Mouse (Mus musculus) kidney, postnatal 0 days (tissue): ENCODE data around the gene Mrvi1. TPM values are rescaled to one million over a fixed set of nuclear protein-coding genes. Genes with fewer than 3 reads are reported as not detected.

Source experiments
- ATAC-seq: fragments of 200-750 bp; cut with Nextera tagmentation; replicated peaks from 2 replicates; pipeline ENCODE4 v1.8.0; 2017; ENCODE audit warnings: low read depth, moderate number of reproducible peaks, moderate TSS enrichment, moderate library complexity; ENCODE audit not compliant: low FRiP score
- DNase-seq: peaks from one replicate; pipeline ENCODE4 v3.0.0-alpha.2; 2016; ENCODE audit warnings: low spot score
- H3K27ac ChIP-seq: fragments of 300-500 bp; sonication (generic); 2 replicates; pipeline ENCODE4 v1.5.1; 2014; ENCODE audit warnings: mild to moderate bottlenecking
- H3K27me3 ChIP-seq: fragments of 300-500 bp; sonication (generic); 2 replicates; pipeline ENCODE4 v1.6.1; 2014; ENCODE audit warnings: low read length, mixed read lengths; ENCODE audit not compliant: insufficient read depth
- H3K36me3 ChIP-seq: fragments of 300-500 bp; sonication (generic); 2 replicates; pipeline ENCODE4 v1.6.1; 2014; ENCODE audit warnings: low read length, mixed read lengths; ENCODE audit not compliant: insufficient read depth
- H3K4me1 ChIP-seq: fragments of 300-500 bp; sonication (generic); replicated peaks from 2 replicates; pipeline ENCODE4 v1.6.1; 2014; ENCODE audit warnings: antibody characterized with exemption, low read length, mixed read lengths; ENCODE audit not compliant: insufficient read depth
- H3K4me2 ChIP-seq: fragments of 300-500 bp; sonication (generic); 2 replicates; pipeline ENCODE4 v1.6.1; 2014; ENCODE audit warnings: mild to moderate bottlenecking, low read length, moderate library complexity, mixed read lengths
- H3K4me3 ChIP-seq: fragments of 300-500 bp; sonication (generic); replicated peaks from 2 replicates; pipeline ENCODE4 v1.5.1; 2014; ENCODE audit warnings: low read depth, low read length
- H3K9ac ChIP-seq: fragments of 300-500 bp; sonication (generic); 2 replicates; pipeline ENCODE4 v1.6.1; 2014; ENCODE audit warnings: low read depth, low read length
- H3K9me3 ChIP-seq: fragments of 300-500 bp; sonication (generic); replicated peaks from 2 replicates; pipeline ENCODE4 v1.6.1; 2016; ENCODE audit warnings: low read length, inconsistent platforms, mixed read lengths
- CTCF ChIP-seq: IDR thresholded peaks from 2 replicates; pipeline ENCODE4 v1.5.1; 2016; ENCODE audit warnings: antibody characterized with exemption, low read depth, mild to moderate bottlenecking, moderate library complexity
- WGBS: fragments of 180-500 bp; shearing (Covaris S2); extraction: QIAGEN DNeasy Blood & Tissue Kit; methylation state at CpG from one replicate; pipeline ENCODE4 v1.1.7; 2014; 5-methylcytosine and 5-hydroxymethylcytosine counted together
- polyA plus RNA-seq: library from polyadenylated mRNA; unstranded; fragments of >200 nt; fragmentation: Nextera tagmentation; extraction: Ambion mirVana; gene quantifications from 2 replicates; pipeline ENCODE4 v1.2.1, GENCODE M21; 2015

Gene Mrvi1
- polyA plus RNA-seq, 1 experiment from 2014 or later = 9.5 TPM

- ATAC-seq (0 out of 2 replicates have a peak, but pooled peaks have one; percentile 46), DNase-seq (no peak)
- Histone ChIP-seq H3K36me3 (no peaks in the 10 kb centered on the region), H3K27ac (no peak overlapping the region), H3K27me3 (no peaks in the 10 kb centered on the region), H3K9me3 (no peaks in the 10 kb centered on the region), H3K4me3 (no peak overlapping the region), H3K4me2 (no peak overlapping the region), H3K9ac (no peak overlapping the region), H3K4me1 (no peaks in the 10 kb centered on the region)
- no peak for TF ChIP-seq CTCF
- WGBS = 75% methylated on average over 2 of the region's 2 CpGs
These were observed 100.4 kb downstream of the Mrvi1 start for GRCm38 (mm10) chr7:110881746-110882333.

DNA sequence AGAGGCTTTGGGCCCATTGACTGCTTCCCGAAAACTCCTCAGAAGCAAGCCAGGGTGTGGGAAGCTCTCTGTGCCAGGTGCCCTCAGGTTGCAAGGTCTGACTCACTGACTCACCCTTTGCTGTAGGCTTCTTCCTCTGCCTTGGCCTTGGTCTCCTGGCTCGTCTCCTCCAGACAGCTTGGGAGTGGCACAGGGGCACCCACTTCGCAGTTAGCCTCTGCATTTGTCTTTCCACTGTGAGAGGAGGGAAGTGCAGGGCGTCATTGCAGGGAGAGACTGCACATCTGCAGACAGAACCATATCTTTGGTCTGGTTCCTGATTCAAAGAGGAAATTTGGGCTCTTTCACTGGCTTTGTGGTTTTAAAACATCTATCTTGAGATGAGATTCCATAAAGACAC is 104.2 kb downstream of the Mrvi1 start:
- peak overlapping the region; percentile 44 for H3K27ac ChIP-seq

GRCm38 (mm10) chr7:110876965-110877364 is 105.3 kb downstream of the Mrvi1 start:
- H3K27ac ChIP-seq = 0 out of 2 replicates have a peak overlapping the region, but pooled peaks have one; percentile 15
- DNase-seq (peak; percentile 63), ATAC-seq (no peak)
- no peak for TF ChIP-seq CTCF
- no peaks in the 10 kb centered on the region for H3K4me1 ChIP-seq
- no peak overlapping the region for H3K9ac ChIP-seq
- no peaks in the 10 kb centered on the region for H3K27me3 ChIP-seq
- no peak overlapping the region for H3K4me2 ChIP-seq
- H3K9me3 ChIP-seq = no peaks in the 10 kb centered on the region
- H3K4me3 ChIP-seq = no peak overlapping the region
- H3K36me3 ChIP-seq = no peaks in the 10 kb centered on the region
- 67% methylated on average over 4 of the region's 4 CpGs for WGBS

More for the DNA sequence above, 104.2 kb downstream of the Mrvi1 start:
- H3K4me3 ChIP-seq = no peak overlapping the region
- no peaks in the 10 kb centered on the region for H3K36me3 ChIP-seq
- no peaks in the 10 kb centered on the region for H3K9me3 ChIP-seq
- H3K9ac ChIP-seq = no peak overlapping the region
- no peaks in the 10 kb centered on the region for H3K4me1 ChIP-seq
- no peaks in the 10 kb centered on the region for H3K27me3 ChIP-seq
- 79% methylated on average over 4 of the region's 4 CpGs for WGBS
- no peak for TF ChIP-seq CTCF
- no peak overlapping the region for H3K4me2 ChIP-seq
- no peak for ATAC-seq
- no peak for DNase-seq

DNA sequence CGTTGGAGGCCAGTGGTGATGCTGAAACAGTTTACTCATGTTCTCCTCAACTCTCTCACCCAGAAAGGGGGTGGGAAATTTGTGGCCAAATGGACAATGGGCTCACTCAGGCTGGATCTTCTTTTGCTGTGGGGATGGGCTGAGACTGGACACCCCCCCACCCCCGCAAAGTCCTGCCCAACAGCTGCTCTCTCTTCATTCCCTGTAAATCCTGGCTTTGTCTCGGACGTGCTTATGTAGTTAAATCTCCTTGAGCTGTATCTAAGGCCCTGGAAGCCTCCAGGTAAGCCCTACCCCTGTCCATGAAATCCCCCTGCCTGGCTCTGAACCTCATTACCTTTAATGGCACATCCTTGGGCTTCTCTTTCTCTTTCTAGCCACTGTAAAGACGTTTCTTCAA is 113.5 kb downstream of the Mrvi1 start:
- no peak for ATAC-seq
- Histone ChIP-seq H3K27me3 (no peaks in the 10 kb centered on the region), H3K9me3 (no peaks in the 10 kb centered on the region), H3K4me1 (no peaks in the 10 kb centered on the region), H3K9ac (no peak overlapping the region), H3K36me3 (no peaks in the 10 kb centered on the region), H3K4me3 (no peak overlapping the region), H3K4me2 (no peak overlapping the region), H3K27ac (no peak overlapping the region)
- TF ChIP-seq CTCF = no peak
- DNase-seq = no peak
- WGBS = 68% methylated on average over 5 of the region's 5 CpGs

GRCm38 (mm10) chr7:110867116-110867515 is 115.1 kb downstream of the Mrvi1 start:
- Histone ChIP-seq H3K27ac (no peak overlapping the region), H3K4me1 (no peaks in the 10 kb centered on the region), H3K9ac (no peak overlapping the region), H3K27me3 (no peaks in the 10 kb centered on the region), H3K36me3 (no peaks in the 10 kb centered on the region), H3K9me3 (no peaks in the 10 kb centered on the region), H3K4me2 (no peak overlapping the region), H3K4me3 (no peak overlapping the region)
- ATAC-seq = no peak
- no peak for TF ChIP-seq CTCF
- no peak for DNase-seq
- 81% methylated on average over 6 of the region's 6 CpGs for WGBS

GRCm38 (mm10) chr7:110866021-110866420 is 116.2 kb downstream of the Mrvi1 start:
- H3K4me3 ChIP-seq = no peak overlapping the region
- no peak overlapping the region for H3K9ac ChIP-seq
- no peaks in the 10 kb centered on the region for H3K9me3 ChIP-seq
- no peaks in the 10 kb centered on the region for H3K4me1 ChIP-seq
- no peak for TF ChIP-seq CTCF
- H3K4me2 ChIP-seq = no peak overlapping the region
- no peak for ATAC-seq
- no peaks in the 10 kb centered on the region for H3K27me3 ChIP-seq
- H3K27ac ChIP-seq = no peak overlapping the region
- WGBS = 89% methylated on average over 3 of the region's 3 CpGs
- no peak for DNase-seq
- H3K36me3 ChIP-seq = no peaks in the 10 kb centered on the region

GRCm38 (mm10) chr7:110865570-110865969 is 116.7 kb downstream of the Mrvi1 start:
- Histone ChIP-seq H3K4me1 (no peaks in the 10 kb centered on the region), H3K4me3 (no peak overlapping the region), H3K4me2 (no peak overlapping the region), H3K9me3 (no peaks in the 10 kb centered on the region), H3K9ac (no peak overlapping the region), H3K36me3 (no peaks in the 10 kb centered on the region), H3K27me3 (no peaks in the 10 kb centered on the region), H3K27ac (no peak overlapping the region)
- DNase-seq (no peak), ATAC-seq (no peak)
- WGBS = 65% methylated on average over 6 of the region's 6 CpGs
- no peak for TF ChIP-seq CTCF
